Mouse (Mus musculus): ENCODE data around the gene Rab33a. TPM values are rescaled to one million over a fixed set of nuclear protein-coding genes. Genes with fewer than 3 reads are reported as not detected.

Gene Rab33a
- 96.4 and 97.0 TPM in 2 replicates for polyA plus RNA-seq (2014; fragmentation: Nextera tagmentation; extraction: Ambion mirVana)

DNA sequence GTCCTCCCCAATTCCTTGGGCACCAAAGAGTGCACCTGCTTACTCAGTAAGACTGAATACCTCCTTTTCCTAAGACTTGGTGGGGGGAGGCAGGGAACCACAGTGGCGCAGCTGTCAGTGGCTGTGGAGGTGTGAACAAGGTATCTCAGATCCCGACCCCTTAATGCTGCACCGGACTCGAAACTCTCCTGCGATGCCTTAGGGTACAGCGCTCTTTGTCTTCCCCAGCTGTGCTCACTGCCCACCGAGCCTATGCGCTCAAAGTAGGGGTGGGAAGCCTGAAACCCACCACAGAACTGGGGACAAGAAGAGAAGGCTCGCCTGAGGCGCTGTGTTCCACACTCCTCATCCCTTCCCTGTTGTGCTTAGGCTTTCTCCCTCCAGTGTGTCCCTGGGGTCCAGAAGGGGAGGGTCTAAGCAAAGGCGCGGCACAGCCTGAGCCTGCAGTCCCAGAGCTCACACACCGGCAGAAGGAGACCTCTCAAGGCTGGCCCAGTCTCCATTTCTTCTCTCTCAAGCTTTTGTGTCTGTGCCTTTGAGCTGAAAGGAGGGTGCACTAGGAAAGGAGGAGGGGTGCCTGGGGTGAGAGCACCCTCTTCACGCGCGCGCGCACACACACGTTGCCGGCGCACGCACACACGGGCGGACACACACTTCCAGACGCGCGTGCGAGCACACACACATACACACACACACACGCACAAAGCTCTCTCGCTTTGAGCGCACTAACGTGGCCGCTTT, at the start of gene Rab33a:
Gene Rab33a, plus strand, starts transcription at position 478 of the 741 bp plus-strand sequence.
- 20% methylated on average over 32 of the region's 33 CpGs for WGBS
- no peaks in the 10 kb centered on the region for H3K9me3 ChIP-seq (ENCODE audit: control insufficient read depth, low read length)
- H3K9ac ChIP-seq: peak within 1 kb of the TSS; percentile 79
- peaks cover 6% of the 10 kb centered on the region; the same call in 1 of the 2 replicates for H3K4me1 ChIP-seq (replicated peaks; ENCODE audit: control insufficient read depth, insufficient read depth, low read length)
- DNase-seq (ENCODE audit: low spot score) (peak; percentile 56), ATAC-seq (ENCODE audit: low FRiP score) (peak; percentile 71)
- H3K36me3 ChIP-seq (replicated peaks; ENCODE audit: control insufficient read depth, insufficient read depth): no peaks in the 10 kb centered on the region
- no peaks in the 10 kb centered on the region for H3K27me3 ChIP-seq (ENCODE audit: control insufficient read depth, insufficient read depth, low read length)
- peak within 1 kb of the TSS; percentile 57 for H3K4me3 ChIP-seq (replicated peaks; ENCODE audit: low read length)
- peak within 1 kb of the TSS; percentile 80 for H3K4me2 ChIP-seq (replicated peaks)
- peak within 1 kb of the TSS; percentile 96 for H3K27ac ChIP-seq

DNA sequence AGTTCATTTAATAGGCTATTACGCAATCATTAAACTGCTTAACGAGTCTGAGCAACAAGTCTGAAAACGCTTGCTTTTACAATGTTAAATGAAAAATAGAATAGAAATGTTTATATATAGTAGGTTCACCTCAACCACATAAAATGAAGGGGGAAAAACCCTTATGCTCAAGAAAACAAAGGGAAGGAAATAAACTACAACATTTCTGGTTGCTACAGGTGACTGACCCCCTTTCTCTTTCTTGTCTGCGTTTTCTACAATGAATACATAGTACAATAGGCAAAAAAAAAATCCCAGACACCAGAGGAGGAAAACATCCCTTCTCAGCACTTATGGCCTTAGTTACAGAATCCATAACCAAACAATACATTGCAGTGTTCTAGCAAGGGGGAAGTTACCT, 38.0 kb upstream of the Rab33a start:
- Histone ChIP-seq H3K4me1 (replicated peaks; ENCODE audit: control insufficient read depth, insufficient read depth, low read length) (no peaks in the 10 kb centered on the region), H3K4me3 (replicated peaks; ENCODE audit: low read length) (no peak overlapping the region), H3K36me3 (replicated peaks; ENCODE audit: control insufficient read depth, insufficient read depth) (peaks cover 63% of the 10 kb centered on the region), H3K9me3 (ENCODE audit: control insufficient read depth, low read length) (no peaks in the 10 kb centered on the region), H3K4me2 (replicated peaks) (no peak overlapping the region), H3K27ac (no peak overlapping the region), H3K9ac (no peak overlapping the region), H3K27me3 (ENCODE audit: control insufficient read depth, insufficient read depth, low read length) (no peaks in the 10 kb centered on the region)
- DNase-seq (ENCODE audit: low spot score): no peak
- ATAC-seq (ENCODE audit: low FRiP score): no peak
- 94% methylated on average over 4 of the region's 4 CpGs for WGBS

DNA sequence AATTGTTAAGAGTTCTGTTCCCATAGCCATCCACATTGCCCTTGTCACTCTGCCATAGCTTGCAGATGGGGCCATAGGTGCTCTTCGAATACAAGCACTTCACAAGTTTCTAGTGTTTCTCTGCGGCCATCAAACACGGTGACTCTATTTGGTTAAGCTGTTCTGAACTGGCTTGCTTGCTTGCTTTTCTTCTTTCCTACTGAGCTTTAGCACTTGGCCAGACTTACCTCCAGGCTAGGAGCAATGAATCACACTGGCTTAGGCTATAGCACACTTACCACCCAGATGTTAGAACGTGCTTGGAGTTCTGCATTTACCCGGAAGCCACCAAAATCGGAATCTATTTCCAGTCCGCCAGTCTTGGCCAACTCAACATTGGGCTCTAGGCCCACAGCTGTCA, 37.4 kb upstream of the Rab33a start:
- no peaks in the 10 kb centered on the region for H3K4me1 ChIP-seq (replicated peaks; ENCODE audit: control insufficient read depth, insufficient read depth, low read length)
- H3K9me3 ChIP-seq (ENCODE audit: control insufficient read depth, low read length): no peaks in the 10 kb centered on the region
- H3K27me3 ChIP-seq (ENCODE audit: control insufficient read depth, insufficient read depth, low read length): no peaks in the 10 kb centered on the region
- ATAC-seq (ENCODE audit: low FRiP score): no peak
- H3K9ac ChIP-seq: no peak overlapping the region
- H3K4me2 ChIP-seq (replicated peaks): no peak overlapping the region
- peaks cover 63% of the 10 kb centered on the region for H3K36me3 ChIP-seq (replicated peaks; ENCODE audit: control insufficient read depth, insufficient read depth)
- H3K27ac ChIP-seq: no peak overlapping the region
- DNase-seq (ENCODE audit: low spot score): no peak
- 98% methylated on average over 7 of the region's 7 CpGs for WGBS
- H3K4me3 ChIP-seq (replicated peaks; ENCODE audit: low read length): no peak overlapping the region

DNA sequence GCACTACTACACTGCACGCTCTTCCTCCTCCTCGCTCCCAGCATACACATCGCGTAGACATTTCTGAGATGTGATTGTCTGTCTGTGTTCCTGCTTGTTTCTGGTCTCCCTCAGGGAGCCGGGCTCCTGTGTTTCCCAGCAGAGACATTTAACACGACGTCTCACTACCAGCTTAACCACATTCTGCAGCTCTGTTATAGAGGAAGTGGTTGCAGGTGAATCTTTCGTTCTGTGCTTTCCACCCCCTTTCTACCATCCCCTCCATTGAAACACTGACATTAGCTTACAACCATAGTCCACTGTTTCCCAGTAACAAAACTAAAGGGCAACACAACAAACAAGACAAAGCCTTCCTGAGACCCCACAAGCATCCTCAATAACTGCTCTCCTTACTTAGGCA, 25.3 kb upstream of the Rab33a start:
- ATAC-seq (ENCODE audit: low FRiP score): no peak
- Histone ChIP-seq H3K4me2 (replicated peaks) (no peak overlapping the region), H3K27me3 (ENCODE audit: control insufficient read depth, insufficient read depth, low read length) (no peaks in the 10 kb centered on the region), H3K9ac (no peak overlapping the region), H3K4me1 (replicated peaks; ENCODE audit: control insufficient read depth, insufficient read depth, low read length) (no peaks in the 10 kb centered on the region), H3K9me3 (ENCODE audit: control insufficient read depth, low read length) (no peaks in the 10 kb centered on the region), H3K36me3 (replicated peaks; ENCODE audit: control insufficient read depth, insufficient read depth) (peaks cover 40% of the 10 kb centered on the region), H3K27ac (no peak overlapping the region), H3K4me3 (replicated peaks; ENCODE audit: low read length) (no peak overlapping the region)
- 90% methylated on average over 8 of the region's 8 CpGs for WGBS
- DNase-seq (ENCODE audit: low spot score): no peak

DNA sequence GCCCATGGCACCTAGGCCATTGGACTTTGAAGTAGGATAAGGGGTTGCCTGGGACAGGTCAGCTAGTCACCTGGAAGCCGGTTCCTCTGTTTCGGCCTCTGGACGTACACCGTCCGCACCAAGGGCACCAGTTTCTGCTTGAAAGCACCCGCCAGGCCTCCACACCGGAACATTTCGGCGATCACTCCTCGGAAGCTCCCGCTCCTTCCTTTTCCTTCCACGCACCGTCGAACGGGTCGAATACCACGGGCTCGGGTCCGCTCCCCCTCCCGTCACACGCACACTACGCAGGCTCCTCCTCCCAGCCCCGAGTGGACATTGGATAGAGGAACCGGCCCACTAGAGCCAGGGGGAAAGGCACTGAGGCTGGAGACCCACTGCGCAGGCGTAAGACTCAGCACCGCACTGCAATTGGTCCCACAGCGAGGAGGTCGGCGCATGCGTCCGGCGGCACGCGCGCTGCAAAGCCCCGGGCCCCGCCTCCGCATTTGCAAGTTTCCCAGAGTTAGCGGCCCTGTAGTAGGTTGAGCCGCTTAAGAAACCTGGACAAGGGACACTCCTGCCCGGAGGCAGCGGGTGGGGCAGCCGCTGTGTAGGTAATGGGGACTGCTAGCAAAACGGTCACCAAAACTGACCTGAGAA, 5.8 kb upstream of the Rab33a start, which contains the start of gene Aifm1:
Gene Aifm1, minus strand, starts transcription at position 398 of the 642 bp plus-strand sequence.
- Histone ChIP-seq H3K4me2 (replicated peaks) (peak within 1 kb of the TSS; percentile 62), H3K36me3 (replicated peaks; ENCODE audit: control insufficient read depth, insufficient read depth) (no peaks in the 10 kb centered on the region), H3K4me3 (replicated peaks; ENCODE audit: low read length) (peak within 1 kb of the TSS; percentile 47), H3K27ac (no peak within 1 kb of the TSS), H3K27me3 (ENCODE audit: control insufficient read depth, insufficient read depth, low read length) (no peaks in the 10 kb centered on the region), H3K4me1 (replicated peaks; ENCODE audit: control insufficient read depth, insufficient read depth, low read length) (peaks cover 4% of the 10 kb centered on the region), H3K9me3 (ENCODE audit: control insufficient read depth, low read length) (no peaks in the 10 kb centered on the region), H3K9ac (peak within 1 kb of the TSS; percentile 63)
- DNase-seq (ENCODE audit: low spot score) (peak; percentile 83), ATAC-seq (ENCODE audit: low FRiP score) (peak; percentile 98)
- 20% methylated on average over 41 of the region's 45 CpGs for WGBS

DNA sequence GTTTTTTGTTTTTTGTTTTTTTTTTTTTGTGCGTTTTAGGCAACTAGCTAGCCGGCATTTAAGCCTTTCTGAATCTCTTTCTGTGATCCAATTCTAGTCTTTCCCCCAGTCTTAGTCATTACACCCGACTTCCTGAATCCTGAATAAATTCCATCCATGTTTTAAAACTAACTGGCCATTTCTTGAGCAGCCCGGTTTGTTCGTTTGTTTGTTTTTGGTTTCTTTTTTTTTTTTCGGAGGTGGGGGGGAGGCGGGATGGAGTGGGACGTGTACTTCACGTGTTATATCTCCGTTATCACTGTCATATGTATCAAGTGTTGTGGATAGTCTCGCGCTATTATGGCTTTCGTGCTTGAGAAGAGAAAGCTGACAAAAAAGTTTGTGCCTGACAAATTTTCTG, 5.3 kb upstream of the Rab33a start:
- no peak overlapping the region for H3K27ac ChIP-seq
- peak overlapping the region; percentile 20; the same call in 1 of the 2 replicates for H3K9ac ChIP-seq
- no peak for DNase-seq (ENCODE audit: low spot score)
- ATAC-seq (ENCODE audit: low FRiP score): no peak
- H3K9me3 ChIP-seq (ENCODE audit: control insufficient read depth, low read length): no peaks in the 10 kb centered on the region
- 24% methylated on average over 13 of the region's 13 CpGs for WGBS
- H3K27me3 ChIP-seq (ENCODE audit: control insufficient read depth, insufficient read depth, low read length): no peaks in the 10 kb centered on the region
- peak overlapping the region; percentile 53 for H3K4me2 ChIP-seq (replicated peaks)
- H3K36me3 ChIP-seq (replicated peaks; ENCODE audit: control insufficient read depth, insufficient read depth): no peaks in the 10 kb centered on the region
- H3K4me3 ChIP-seq (replicated peaks; ENCODE audit: low read length): peak overlapping the region; percentile 47
- H3K4me1 ChIP-seq (replicated peaks; ENCODE audit: control insufficient read depth, insufficient read depth, low read length): peaks cover 4% of the 10 kb centered on the region

DNA sequence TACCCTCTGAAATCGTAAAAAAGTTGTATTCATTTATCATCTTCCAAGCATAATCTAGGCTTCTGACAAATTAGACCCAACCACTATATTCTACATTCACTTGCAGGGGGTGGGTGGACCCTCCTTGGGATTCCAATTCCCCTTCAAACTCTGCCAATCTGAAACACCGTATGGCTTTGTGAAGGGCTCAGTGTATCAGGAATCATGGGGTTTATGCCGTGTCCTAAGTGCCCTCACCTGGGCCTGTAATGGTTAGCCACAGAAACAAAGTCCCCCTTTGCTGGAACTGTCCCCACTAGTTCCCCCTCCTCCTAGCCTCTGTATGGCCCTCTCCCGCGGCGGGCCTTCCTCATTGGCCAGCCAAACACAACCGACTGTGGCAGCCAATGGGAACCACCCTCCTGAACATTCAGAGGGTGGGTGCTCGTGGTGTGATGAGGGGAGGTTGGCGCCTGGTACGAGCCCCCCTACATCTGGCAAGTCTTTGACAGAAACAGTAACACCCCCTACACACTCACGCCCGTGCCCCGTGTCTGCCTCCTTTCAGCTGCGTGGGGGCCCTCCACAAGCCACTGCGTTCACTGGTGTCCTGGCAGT, 776 bp upstream of the Rab33a start:
- ATAC-seq (ENCODE audit: low FRiP score): peak; percentile 95
- H3K4me2 ChIP-seq (replicated peaks): peak overlapping the region; percentile 80
- 23% methylated on average over 15 of the region's 15 CpGs for WGBS

DNA sequence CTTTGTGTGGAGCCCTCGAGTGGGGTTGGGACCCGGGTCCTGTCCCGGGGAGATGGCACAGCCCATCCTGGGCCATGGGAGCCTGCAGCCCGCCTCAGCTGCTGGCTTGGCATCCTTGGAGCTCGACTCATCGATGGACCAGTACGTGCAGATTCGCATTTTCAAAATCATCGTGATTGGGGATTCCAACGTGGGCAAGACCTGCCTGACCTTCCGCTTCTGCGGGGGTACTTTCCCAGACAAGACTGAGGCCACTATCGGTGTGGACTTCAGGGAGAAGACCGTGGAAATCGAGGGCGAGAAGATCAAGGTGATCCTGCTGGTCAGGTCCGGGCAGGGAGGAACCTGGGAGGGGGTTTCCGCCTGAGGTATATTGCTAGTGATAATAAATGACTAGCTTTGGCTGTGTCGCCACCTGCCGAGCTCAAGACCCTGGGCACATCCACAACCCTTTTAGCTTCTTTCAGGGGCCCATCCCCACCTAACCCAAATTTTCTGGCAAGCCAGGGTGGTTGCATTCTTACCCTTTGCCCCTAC, 532 bp downstream of the Rab33a start:
- ATAC-seq (ENCODE audit: low FRiP score) (no peak), DNase-seq (ENCODE audit: low spot score) (no peak)
- 23% methylated on average over 20 of the region's 20 CpGs for WGBS
- no peaks in the 10 kb centered on the region for H3K27me3 ChIP-seq (ENCODE audit: control insufficient read depth, insufficient read depth, low read length)
- H3K4me3 ChIP-seq (replicated peaks; ENCODE audit: low read length): peak overlapping the region; percentile 57
- H3K9me3 ChIP-seq (ENCODE audit: control insufficient read depth, low read length): no peaks in the 10 kb centered on the region
- H3K4me2 ChIP-seq (replicated peaks): peak overlapping the region; percentile 80
- peak overlapping the region; percentile 79 for H3K9ac ChIP-seq
- H3K36me3 ChIP-seq (replicated peaks; ENCODE audit: control insufficient read depth, insufficient read depth): no peaks in the 10 kb centered on the region
- H3K4me1 ChIP-seq (replicated peaks; ENCODE audit: control insufficient read depth, insufficient read depth, low read length): peaks cover 6% of the 10 kb centered on the region; the same call in 1 of the 2 replicates
- H3K27ac ChIP-seq: peak overlapping the region; percentile 96

More for the DNA sequence above, 776 bp upstream of the Rab33a start:
- DNase-seq (ENCODE audit: low spot score): peak; percentile 71
- H3K4me3 ChIP-seq (replicated peaks; ENCODE audit: low read length): peak overlapping the region; percentile 57
- no peaks in the 10 kb centered on the region for H3K36me3 ChIP-seq (replicated peaks; ENCODE audit: control insufficient read depth, insufficient read depth)
- peak overlapping the region; percentile 96 for H3K27ac ChIP-seq
- no peaks in the 10 kb centered on the region for H3K27me3 ChIP-seq (ENCODE audit: control insufficient read depth, insufficient read depth, low read length)
- peak overlapping the region; percentile 79 for H3K9ac ChIP-seq
- no peaks in the 10 kb centered on the region for H3K9me3 ChIP-seq (ENCODE audit: control insufficient read depth, low read length)
- H3K4me1 ChIP-seq (replicated peaks; ENCODE audit: control insufficient read depth, insufficient read depth, low read length): peaks cover 6% of the 10 kb centered on the region; the same call in 1 of the 2 replicates

DNA sequence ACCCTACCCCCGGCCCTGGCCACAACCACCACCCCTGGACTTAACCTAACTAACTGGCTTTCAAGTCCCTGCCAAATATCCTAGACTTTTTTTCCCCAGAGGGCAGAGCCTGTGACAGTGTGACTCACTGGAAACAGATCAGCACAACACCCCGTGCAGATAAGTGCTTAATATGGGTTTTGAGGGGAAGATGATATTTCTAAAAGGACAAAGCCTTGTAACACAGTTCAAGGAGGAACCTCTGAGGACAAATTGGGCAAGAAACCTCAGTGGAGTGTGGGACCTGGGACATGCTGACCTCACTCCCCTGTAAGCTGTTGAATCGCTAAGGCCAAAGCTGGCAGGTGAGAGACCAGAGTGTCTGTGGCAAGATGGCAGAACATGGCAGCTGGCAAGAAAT, 2.6 kb downstream of the Rab33a start:
- Histone ChIP-seq H3K9me3 (ENCODE audit: control insufficient read depth, low read length) (no peaks in the 10 kb centered on the region), H3K4me3 (replicated peaks; ENCODE audit: low read length) (peak overlapping the region; percentile 57), H3K27ac (no peak overlapping the region), H3K4me2 (replicated peaks) (peak overlapping the region; percentile 80), H3K36me3 (replicated peaks; ENCODE audit: control insufficient read depth, insufficient read depth) (no peaks in the 10 kb centered on the region), H3K4me1 (replicated peaks; ENCODE audit: control insufficient read depth, insufficient read depth, low read length) (peaks cover 6% of the 10 kb centered on the region; the same call in 1 of the 2 replicates), H3K27me3 (ENCODE audit: control insufficient read depth, insufficient read depth, low read length) (no peaks in the 10 kb centered on the region), H3K9ac (no peak overlapping the region)
- WGBS: 86% methylated on average over 3 of the region's 3 CpGs
- ATAC-seq (ENCODE audit: low FRiP score) (no peak), DNase-seq (ENCODE audit: low spot score) (no peak)

All from hindbrain, embryonic 14.5 days (tissue).